Mouse (Mus musculus): ENCODE measurements around the gene Tomt. TPM values are rescaled to one million over a fixed set of nuclear protein-coding genes. Genes with fewer than 3 reads are reported as not detected.
"Not testable (repeated sequence)": the region's sequence is repeated elsewhere in the genome, so short reads cannot be mapped to it uniquely, and the experiment has no call there.

Gene Tomt
- 0.51 and 0.59 TPM in 2 replicates for polyA plus RNA-seq (2015; fragmentation: Nextera tagmentation; extraction: Ambion mirVana)

- H3K4me3 ChIP-seq = peak within 1 kb of the TSS; percentile 83
- peak within 1 kb of the TSS; percentile 92 for H3K9ac ChIP-seq
- H3K27ac ChIP-seq = peak within 1 kb of the TSS; percentile 95
- H3K36me3 ChIP-seq = peaks cover 31% of the 10 kb centered on the region
- WGBS = 21% methylated on average over 11 of the region's 11 CpGs
- H3K4me1 ChIP-seq = peaks cover 19% of the 10 kb centered on the region
- no peak for ATAC-seq (ENCODE audit: insufficient number of reproducible peaks, insufficient read depth, low FRiP score, low TSS enrichment, low read depth)
- H3K27me3 ChIP-seq = no peaks in the 10 kb centered on the region
- peak within 1 kb of the TSS; percentile 70 for H3K4me2 ChIP-seq
- H3K9me3 ChIP-seq = no peaks in the 10 kb centered on the region
These were observed at the start of gene Tomt for GRCm38 (mm10) chr7:101906287-101906681. TSS of gene Tomt (minus strand) at chr7:101906359.

- 0 out of 2 replicates have a peak, but pooled peaks cover 2% of the 10 kb centered on the region for H3K36me3 ChIP-seq
- H3K4me1 ChIP-seq = no peaks in the 10 kb centered on the region
- no peaks in the 10 kb centered on the region for H3K27me3 ChIP-seq
- H3K9me3 ChIP-seq = no peaks in the 10 kb centered on the region
- no peak overlapping the region for H3K27ac ChIP-seq
- no peak overlapping the region for H3K4me2 ChIP-seq
- WGBS = 75% methylated on average over 4 of the region's 4 CpGs
- H3K4me3 ChIP-seq = no peak overlapping the region
- ATAC-seq (ENCODE audit: insufficient number of reproducible peaks, insufficient read depth, low FRiP score, low TSS enrichment, low read depth) = no peak
- no peak overlapping the region for H3K9ac ChIP-seq
These were observed 49.7 kb upstream of the Tomt start for GRCm38 (mm10) chr7:101955862-101956261.

GRCm38 (mm10) chr7:101955276-101955675 lies 49.1 kb upstream of the Tomt start:
- H3K27ac ChIP-seq = no peak overlapping the region
- WGBS = 91% methylated on average over 2 of the region's 2 CpGs
- no peaks in the 10 kb centered on the region for H3K27me3 ChIP-seq
- no peaks in the 10 kb centered on the region for H3K9me3 ChIP-seq
- H3K4me3 ChIP-seq = no peak overlapping the region
- no peak for ATAC-seq (ENCODE audit: insufficient number of reproducible peaks, insufficient read depth, low FRiP score, low TSS enrichment, low read depth)
- H3K4me1 ChIP-seq = no peaks in the 10 kb centered on the region
- no peak overlapping the region for H3K4me2 ChIP-seq
- 0 out of 2 replicates have a peak, but pooled peaks cover 2% of the 10 kb centered on the region for H3K36me3 ChIP-seq
- no peak overlapping the region for H3K9ac ChIP-seq

- ATAC-seq (ENCODE audit: insufficient number of reproducible peaks, insufficient read depth, low FRiP score, low TSS enrichment, low read depth) = no peak
- H3K4me3 ChIP-seq = no peak overlapping the region
- no peak overlapping the region for H3K9ac ChIP-seq
- WGBS = 93% methylated on average over 2 of the region's 2 CpGs
- no peaks in the 10 kb centered on the region for H3K9me3 ChIP-seq
- H3K27me3 ChIP-seq = no peaks in the 10 kb centered on the region
- H3K4me1 ChIP-seq = no peaks in the 10 kb centered on the region
- no peak overlapping the region for H3K4me2 ChIP-seq
- 0 out of 2 replicates have a peak, but pooled peaks cover 2% of the 10 kb centered on the region for H3K36me3 ChIP-seq
- H3K27ac ChIP-seq = no peak overlapping the region
These were observed 48.0 kb upstream of the Tomt start for GRCm38 (mm10) chr7:101954163-101954562.

GRCm38 (mm10) chr7:101952098-101952497 lies 45.9 kb upstream of the Tomt start:
- ATAC-seq (ENCODE audit: insufficient number of reproducible peaks, insufficient read depth, low FRiP score, low TSS enrichment, low read depth) = no peak
- Histone ChIP-seq H3K4me1 (no peaks in the 10 kb centered on the region), H3K4me3 (no peak overlapping the region), H3K9ac (no peak overlapping the region), H3K36me3 (0 out of 2 replicates have a peak, but pooled peaks cover 2% of the 10 kb centered on the region), H3K9me3 (no peaks in the 10 kb centered on the region), H3K27ac (no peak overlapping the region), H3K4me2 (no peak overlapping the region), H3K27me3 (no peaks in the 10 kb centered on the region)
- 56% methylated on average over 2 of the region's 2 CpGs for WGBS

- Histone ChIP-seq H3K4me1 (no peaks in the 10 kb centered on the region), H3K4me2 (no peak overlapping the region), H3K4me3 (no peak overlapping the region), H3K27me3 (no peaks in the 10 kb centered on the region), H3K36me3 (no peaks in the 10 kb centered on the region), H3K9ac (no peak overlapping the region), H3K9me3 (no peaks in the 10 kb centered on the region), H3K27ac (no peak overlapping the region)
- whole genome bisulfite sequencing = 72% methylated on average over 1 of the region's 1 CpGs
- no peak for ATAC-seq (ENCODE audit: insufficient number of reproducible peaks, insufficient read depth, low FRiP score, low TSS enrichment, low read depth)
These were observed 45.5 kb upstream of the Tomt start for GRCm38 (mm10) chr7:101951648-101952047.

- WGBS = 93% methylated on average over 5 of the region's 5 CpGs
- not testable (repeated sequence) for H3K4me2 ChIP-seq, H3K4me1 ChIP-seq
These were observed 42.8 kb upstream of the Tomt start for GRCm38 (mm10) chr7:101949008-101949407.

GRCm38 (mm10) chr7:101939758-101940157 lies 33.6 kb upstream of the Tomt start:
- Histone ChIP-seq H3K4me2 (no peak overlapping the region), H3K27me3 (no peaks in the 10 kb centered on the region), H3K36me3 (peaks cover 10% of the 10 kb centered on the region), H3K27ac (no peak overlapping the region), H3K4me3 (no peak overlapping the region), H3K9me3 (no peaks in the 10 kb centered on the region), H3K9ac (no peak overlapping the region), H3K4me1 (peaks cover 13% of the 10 kb centered on the region)
- no peak for ATAC-seq (ENCODE audit: insufficient number of reproducible peaks, insufficient read depth, low FRiP score, low TSS enrichment, low read depth)
- 90% methylated on average over 4 of the region's 4 CpGs for WGBS

More at GRCm38 (mm10) chr7:101949008-101949407, 42.8 kb upstream of the Tomt start:
- H3K27ac ChIP-seq; H3K36me3 ChIP-seq; H3K9me3 ChIP-seq; ATAC-seq (ENCODE audit: insufficient number of reproducible peaks, insufficient read depth, low FRiP score, low TSS enrichment, low read depth); H3K9ac ChIP-seq; H3K27me3 ChIP-seq; H3K4me3 ChIP-seq: not testable (repeated sequence)

GRCm38 (mm10) chr7:101938348-101938747 lies 32.2 kb upstream of the Tomt start:
- H3K9ac ChIP-seq = no peak overlapping the region
- no peaks in the 10 kb centered on the region for H3K9me3 ChIP-seq
- H3K4me3 ChIP-seq = no peak overlapping the region
- no peak overlapping the region for H3K27ac ChIP-seq
- no peak overlapping the region for H3K4me2 ChIP-seq
- no peak for ATAC-seq (ENCODE audit: insufficient number of reproducible peaks, insufficient read depth, low FRiP score, low TSS enrichment, low read depth)
- H3K36me3 ChIP-seq = peaks cover 10% of the 10 kb centered on the region
- WGBS = 84% methylated on average over 2 of the region's 2 CpGs
- H3K27me3 ChIP-seq = no peaks in the 10 kb centered on the region
- peaks cover 14% of the 10 kb centered on the region for H3K4me1 ChIP-seq

GRCm38 (mm10) chr7:101937569-101937968 lies 31.4 kb upstream of the Tomt start:
- H3K9ac ChIP-seq = no peak overlapping the region
- no peak overlapping the region for H3K4me3 ChIP-seq
- no peaks in the 10 kb centered on the region for H3K9me3 ChIP-seq
- WGBS = 97% methylated on average over 4 of the region's 4 CpGs
- no peak for ATAC-seq (ENCODE audit: insufficient number of reproducible peaks, insufficient read depth, low FRiP score, low TSS enrichment, low read depth)
- peaks cover 10% of the 10 kb centered on the region for H3K36me3 ChIP-seq
- no peak overlapping the region for H3K27ac ChIP-seq
- no peak overlapping the region for H3K4me2 ChIP-seq
- no peaks in the 10 kb centered on the region for H3K27me3 ChIP-seq
- H3K4me1 ChIP-seq = peaks cover 18% of the 10 kb centered on the region

GRCm38 (mm10) chr7:101936996-101937395 lies 30.8 kb upstream of the Tomt start:
- no peak for ATAC-seq (ENCODE audit: insufficient number of reproducible peaks, insufficient read depth, low FRiP score, low TSS enrichment, low read depth)
- WGBS = 96% methylated on average over 4 of the region's 4 CpGs
- H3K27ac ChIP-seq = no peak overlapping the region
- H3K4me1 ChIP-seq = peaks cover 21% of the 10 kb centered on the region
- H3K27me3 ChIP-seq = no peaks in the 10 kb centered on the region
- H3K4me2 ChIP-seq = no peak overlapping the region
- H3K36me3 ChIP-seq = peaks cover 10% of the 10 kb centered on the region
- no peaks in the 10 kb centered on the region for H3K9me3 ChIP-seq
- H3K9ac ChIP-seq = no peak overlapping the region
- no peak overlapping the region for H3K4me3 ChIP-seq

GRCm38 (mm10) chr7:101935957-101936356 lies 29.8 kb upstream of the Tomt start:
- Histone ChIP-seq H3K27me3 (no peaks in the 10 kb centered on the region), H3K9ac (no peak overlapping the region; the same call in 1 of the 2 replicates), H3K27ac (no peak overlapping the region), H3K36me3 (peaks cover 10% of the 10 kb centered on the region), H3K4me3 (no peak overlapping the region), H3K9me3 (no peaks in the 10 kb centered on the region), H3K4me1 (peaks cover 21% of the 10 kb centered on the region), H3K4me2 (no peak overlapping the region)
- no peak for ATAC-seq (ENCODE audit: insufficient number of reproducible peaks, insufficient read depth, low FRiP score, low TSS enrichment, low read depth)
- 97% methylated on average over 4 of the region's 4 CpGs for WGBS

Measured in embryonic facial prominence, embryonic 13.5 days (tissue).